Mouse (Mus musculus) urinary bladder, postnatal 4 days (tissue): Measurements from ENCODE around the gene Pi4ka.

Experiments
- DNase-seq, 2 experiments: peaks; one replicate each; pipeline ENCODE4 v3.0.0; 2021 to 2022; ENCODE audit warnings: low spot score in 2 of 2

The Pi4ka gene

GRCm38 (mm10) chr16:17275721-17276120 lies 130.4 kb downstream of the Pi4ka start, which contains the start of gene Tmem191c:
TSS of gene Tmem191c (plus strand) at chr16:17276077.
- DNase-seq = no peak

- no peak for DNase-seq
Observed at GRCm38 (mm10) chr16:17271856-17272255, 134.3 kb downstream of the Pi4ka start.

GRCm38 (mm10) chr16:17271124-17271523 lies 135.0 kb downstream of the Pi4ka start:
- DNase-seq = no peak

GRCm38 (mm10) chr16:17269872-17270271 lies 136.2 kb downstream of the Pi4ka start:
- DNase-seq = no peak

GRCm38 (mm10) chr16:17267937-17268336 lies 138.2 kb downstream of the Pi4ka start:
- no peak for DNase-seq

GRCm38 (mm10) chr16:17266113-17266512 lies 140.0 kb downstream of the Pi4ka start:
- no peak for DNase-seq

- no peak for DNase-seq
Observed at GRCm38 (mm10) chr16:17261341-17261740, 144.8 kb downstream of the Pi4ka start.

GRCm38 (mm10) chr16:17258917-17259316 lies 147.2 kb downstream of the Pi4ka start:
- DNase-seq = no peak

- no peak for DNase-seq
Observed at GRCm38 (mm10) chr16:17257359-17257821, 148.7 kb downstream of the Pi4ka start.

GRCm38 (mm10) chr16:17255270-17255669 lies 150.8 kb downstream of the Pi4ka start:
- no peak for DNase-seq

GRCm38 (mm10) chr16:17254005-17254597 lies 152.0 kb downstream of the Pi4ka start:
- DNase-seq = no peak

GRCm38 (mm10) chr16:17252841-17253240 lies 153.3 kb downstream of the Pi4ka start:
- no peak for DNase-seq

- no peak for DNase-seq
Observed at GRCm38 (mm10) chr16:17252086-17252726, 153.9 kb downstream of the Pi4ka start.

- peak in 1 of 2 experiments; percentile 82 for DNase-seq
Observed at GRCm38 (mm10) chr16:17251539-17251938, 154.6 kb downstream of the Pi4ka start.

- DNase-seq = no peak
Observed at GRCm38 (mm10) chr16:17249135-17249534, 157.0 kb downstream of the Pi4ka start.

GRCm38 (mm10) chr16:17247727-17248126 lies 158.4 kb downstream of the Pi4ka start:
- DNase-seq = no peak

- no peak for DNase-seq
Observed at GRCm38 (mm10) chr16:17244996-17245395, 161.1 kb downstream of the Pi4ka start.

- DNase-seq = no peak
Observed at GRCm38 (mm10) chr16:17243731-17244130, 162.4 kb downstream of the Pi4ka start.

- DNase-seq = no peak
Observed at GRCm38 (mm10) chr16:17239409-17239808, 166.7 kb downstream of the Pi4ka start.

- DNase-seq = no peak
Observed at GRCm38 (mm10) chr16:17237634-17238033, 168.5 kb downstream of the Pi4ka start.

- no peak for DNase-seq
Observed at GRCm38 (mm10) chr16:17234916-17235665, 171.0 kb downstream of the Pi4ka start.

GRCm38 (mm10) chr16:17234499-17234895 lies 171.6 kb downstream of the Pi4ka start:
- no peak for DNase-seq
